Mouse (Mus musculus) embryo, embryonic 9.5 days (tissue): ENCODE data around the gene Tada2a.
A peak's percentile ranks its signal among the peaks of the same experiment; 100 is the strongest.

Experiments
- DNase-seq: peaks from one replicate; pipeline ENCODE4 v3.0.0-alpha.2; 2017; ENCODE audit errors: extremely low spot score

The Tada2a gene

GRCm38 (mm10) chr11:84113623-84114022 is 15.8 kb downstream of the Tada2a start:
- no peak for DNase-seq

- no peak for DNase-seq
Measured at GRCm38 (mm10) chr11:84107137-84107536, 22.3 kb downstream of the Tada2a start.

GRCm38 (mm10) chr11:84104036-84104435 is 25.4 kb downstream of the Tada2a start:
- no peak for DNase-seq

- no peak for DNase-seq
Measured at GRCm38 (mm10) chr11:84101182-84101581, 28.2 kb downstream of the Tada2a start.

GRCm38 (mm10) chr11:84097251-84097998 is 32.0 kb downstream of the Tada2a start:
- no peak for DNase-seq

GRCm38 (mm10) chr11:84095084-84095483 is 34.3 kb downstream of the Tada2a start:
- no peak for DNase-seq

- no peak for DNase-seq
Measured at GRCm38 (mm10) chr11:84090572-84090971, 38.8 kb downstream of the Tada2a start.

- DNase-seq = no peak
Measured at GRCm38 (mm10) chr11:84081901-84082300, 47.5 kb downstream of the Tada2a start.

GRCm38 (mm10) chr11:84080327-84080726 is 49.1 kb downstream of the Tada2a start:
- DNase-seq = no peak

- DNase-seq = no peak
Measured at GRCm38 (mm10) chr11:84079887-84080286, 49.5 kb downstream of the Tada2a start.

GRCm38 (mm10) chr11:84079361-84079760 is 50.0 kb downstream of the Tada2a start:
- no peak for DNase-seq

- no peak for DNase-seq
Measured at GRCm38 (mm10) chr11:84078601-84079000, 50.8 kb downstream of the Tada2a start.

- DNase-seq = no peak
Measured at GRCm38 (mm10) chr11:84077008-84077407, 52.4 kb downstream of the Tada2a start.

- no peak for DNase-seq
Measured at GRCm38 (mm10) chr11:84073816-84074764, 55.3 kb downstream of the Tada2a start.

GRCm38 (mm10) chr11:84072904-84073651 is 56.3 kb downstream of the Tada2a start:
- peak; percentile 19 for DNase-seq

GRCm38 (mm10) chr11:84069034-84069370 is 60.4 kb downstream of the Tada2a start, which contains the start of gene Dusp14:
Dusp14 (minus strand) TSS chr11:84069261.
- DNase-seq = peak; percentile 23

- DNase-seq = peak; percentile 65
Measured at GRCm38 (mm10) chr11:84068191-84069033, 61.0 kb downstream of the Tada2a start.

- DNase-seq = peak; percentile 58
Measured at GRCm38 (mm10) chr11:84067720-84068190, 61.6 kb downstream of the Tada2a start.

GRCm38 (mm10) chr11:84066927-84067645 is 62.3 kb downstream of the Tada2a start:
- DNase-seq = peak; percentile 40

GRCm38 (mm10) chr11:84066071-84066481 is 63.3 kb downstream of the Tada2a start:
- DNase-seq = peak; percentile 30
